Mouse (Mus musculus) yolk sac, embryonic 10.5 days (tissue): ENCODE results near the gene Pola2.

Experiments used
- DNase-seq: peaks from one replicate; pipeline ENCODE4 v3.0.0-alpha.2; 2017; ENCODE audit warnings: low spot score

The Pola2 gene

GRCm38 (mm10) chr19:5937095-5937835 lies 26.7 kb downstream of the Pola2 start:
- no peak for DNase-seq

GRCm38 (mm10) chr19:5935691-5936090 lies 28.3 kb downstream of the Pola2 start:
- DNase-seq: no peak

GRCm38 (mm10) chr19:5935266-5935665 lies 28.7 kb downstream of the Pola2 start:
- peak; percentile 67 for DNase-seq

- DNase-seq: no peak
Observed at GRCm38 (mm10) chr19:5929634-5930596, 34.1 kb downstream of the Pola2 start.

- no peak for DNase-seq
Observed at GRCm38 (mm10) chr19:5928546-5928945, 35.5 kb downstream of the Pola2 start.

GRCm38 (mm10) chr19:5928104-5928503 lies 35.9 kb downstream of the Pola2 start:
- no peak for DNase-seq

GRCm38 (mm10) chr19:5927532-5927931 lies 36.5 kb downstream of the Pola2 start:
- no peak for DNase-seq

GRCm38 (mm10) chr19:5927026-5927425 lies 37.0 kb downstream of the Pola2 start:
- DNase-seq: no peak

GRCm38 (mm10) chr19:5925311-5925855 lies 38.6 kb downstream of the Pola2 start:
- no peak for DNase-seq

GRCm38 (mm10) chr19:5924713-5925093 lies 39.3 kb downstream of the Pola2 start, which contains the start of gene Cdc42ep2:
Cdc42ep2 (minus strand) TSS chr19:5924816.
- DNase-seq: peak; percentile 98

GRCm38 (mm10) chr19:5923990-5924712 lies 39.9 kb downstream of the Pola2 start:
- DNase-seq: peak; percentile 92

- no peak for DNase-seq
Observed at GRCm38 (mm10) chr19:5922963-5923362, 41.0 kb downstream of the Pola2 start.

- no peak for DNase-seq
Observed at GRCm38 (mm10) chr19:5922119-5922942, 41.7 kb downstream of the Pola2 start.

- no peak for DNase-seq
Observed at GRCm38 (mm10) chr19:5921715-5922114, 42.3 kb downstream of the Pola2 start.

GRCm38 (mm10) chr19:5913007-5913719 lies 50.8 kb downstream of the Pola2 start, which contains the start of gene Dpf2:
Dpf2 (minus strand) TSS chr19:5913010.
- DNase-seq: no peak

GRCm38 (mm10) chr19:5912103-5913006 lies 51.6 kb downstream of the Pola2 start:
- peak; percentile 98 for DNase-seq

GRCm38 (mm10) chr19:5911430-5912102 lies 52.4 kb downstream of the Pola2 start:
- no peak for DNase-seq

GRCm38 (mm10) chr19:5910221-5910620 lies 53.8 kb downstream of the Pola2 start:
- no peak for DNase-seq

- no peak for DNase-seq
Observed at GRCm38 (mm10) chr19:5907275-5907674, 56.7 kb downstream of the Pola2 start.
